Mouse (Mus musculus) megakaryocyte, adult 5-6 weeks (primary cell): Measurements from ENCODE around the gene Magel2. TPM values are rescaled to one million over a fixed set of nuclear protein-coding genes. Genes with fewer than 3 reads are reported as not detected.

ENCODE experiments used
- ATAC-seq: 2 replicates; pipeline ENCODE4 v1.8.0; 2016; ENCODE audit warnings: mild to moderate bottlenecking, inconsistent platforms; ENCODE audit not compliant: poor library complexity, severe bottlenecking
- total RNA-seq, 2 experiments: library from RNA; stranded (forward) in 1 of 2; stranded (reverse) in 1 of 2; fragments of 153-499, 151-499 nt in 1 of 2; fragments of 221-1000, 200-1000 nt in 1 of 2; gene quantifications; 2 replicates each; pipeline versions ENCODE4 v1.2.3 to v1.2.4; 2015 to 2017

Magel2 gene
- total RNA-seq, 2 experiments from 2014 or later = not detected

DNA sequence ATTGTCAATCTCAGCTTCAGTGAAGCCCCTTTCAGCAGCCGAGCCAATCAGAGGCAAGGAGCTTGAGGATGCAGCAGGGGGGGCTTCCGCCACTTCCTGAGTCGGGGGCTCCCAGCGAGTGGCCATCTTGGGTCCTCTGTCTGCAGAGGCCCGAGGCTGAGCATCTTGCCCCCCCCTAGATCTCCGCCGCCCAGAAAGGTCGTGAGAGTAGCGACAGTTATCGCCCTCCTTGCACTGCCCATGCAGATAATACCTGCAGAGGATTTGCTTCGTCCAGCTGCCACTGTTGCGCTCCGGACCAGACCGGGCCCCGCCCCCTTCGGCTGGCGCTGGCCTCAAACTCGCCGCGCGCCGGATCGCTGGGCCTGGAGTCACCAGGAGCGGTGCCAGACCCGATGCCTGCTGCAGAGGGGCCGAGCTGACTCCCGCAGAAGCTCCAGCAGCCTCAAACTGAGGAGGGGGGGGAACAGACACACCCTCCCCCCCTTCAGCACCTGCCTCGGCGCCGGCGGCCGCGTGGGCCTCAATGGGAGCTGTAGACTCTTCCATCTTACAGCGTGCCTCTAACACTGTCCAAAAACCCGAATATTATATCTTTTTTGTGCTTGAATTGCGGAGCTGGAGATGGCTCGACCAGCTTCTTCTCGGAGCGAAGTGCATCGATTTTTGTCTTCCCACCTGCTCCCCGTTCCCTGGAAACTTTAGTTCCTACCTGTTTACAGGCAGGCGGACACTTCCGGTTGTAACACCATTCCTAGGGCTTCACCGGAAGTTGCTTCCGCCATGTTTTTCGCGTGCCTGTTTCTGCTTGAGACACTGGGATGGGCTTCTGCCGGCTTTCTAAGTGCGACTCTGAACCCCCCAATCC is 42.9 kb downstream of the Magel2 start, which contains the start of gene Mkrn3:
Gene Mkrn3 (minus strand): TSS at position 647 of the 868 bp plus-strand sequence.
- ATAC-seq = peak; percentile 73

DNA sequence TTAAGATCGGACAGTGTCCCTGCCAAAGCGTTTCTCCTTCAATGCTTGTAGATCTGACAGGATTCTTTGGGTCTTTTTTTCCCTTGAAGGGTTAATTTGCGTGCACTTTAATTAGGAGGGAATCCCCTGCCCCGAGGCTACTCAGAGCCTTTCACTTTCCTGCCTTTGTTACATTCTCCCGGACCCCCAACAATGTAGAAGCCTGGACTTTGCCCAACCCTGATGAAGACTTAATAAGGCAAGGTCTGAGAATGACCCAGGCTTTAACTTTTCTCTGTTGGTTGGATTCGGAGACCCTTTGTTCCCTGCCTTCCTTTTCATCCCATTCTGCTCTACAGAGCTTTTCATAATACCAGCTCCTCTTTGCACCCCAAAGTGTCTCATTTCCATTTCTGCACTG is 43.8 kb downstream of the Magel2 start:
- ATAC-seq = no peak

DNA sequence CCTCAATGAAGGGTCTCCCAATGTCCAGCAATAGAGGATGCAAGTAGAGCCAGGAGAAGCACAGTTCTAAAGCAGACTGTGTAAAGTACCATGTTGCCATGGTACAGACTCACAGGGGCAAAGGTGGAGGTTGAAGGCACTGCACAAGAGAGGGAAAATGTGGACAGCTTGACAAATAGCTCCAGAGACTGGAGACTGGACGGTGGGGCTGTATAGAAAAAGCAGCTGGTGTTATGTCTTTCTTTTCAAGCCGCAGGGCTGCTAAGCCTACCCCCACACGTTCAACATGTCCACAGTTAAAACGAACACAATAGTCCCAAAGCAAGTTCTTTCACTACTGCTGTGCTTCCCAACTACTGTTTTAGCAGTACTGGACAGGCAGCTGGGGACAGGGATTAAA is 46.4 kb downstream of the Magel2 start:
- no peak for ATAC-seq

DNA sequence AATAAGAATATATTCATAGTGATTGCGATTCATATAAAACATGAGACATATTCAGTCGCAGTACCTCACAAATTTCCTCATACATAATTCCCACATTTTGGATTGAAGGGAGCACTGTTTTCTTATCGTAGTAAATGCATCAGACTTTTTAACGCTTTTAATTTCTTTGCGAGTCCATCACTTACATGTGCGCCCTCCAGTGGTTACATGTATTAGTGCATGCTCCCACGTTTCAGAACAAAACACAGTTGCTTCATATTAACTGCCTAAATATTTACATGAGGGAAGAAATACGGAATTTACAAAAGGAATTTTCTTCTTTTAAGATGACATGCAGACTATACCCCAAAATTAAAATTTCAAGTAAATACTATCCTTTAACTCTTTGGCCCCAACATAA is 51.5 kb downstream of the Magel2 start:
- no peak for ATAC-seq

Other genes starting within 250 kb of the Magel2 start
- not detected in 2 replicates for gene Ndn, start 30.4 kb upstream of the Magel2 start, total RNA-seq (2015)
- not detected in 2 replicates for gene Ndn, start 30.4 kb upstream of the Magel2 start, total RNA-seq (2017)
- gene Mkrn3, start 43.1 kb downstream of the Magel2 start, total RNA-seq (2015) = not detected in 2 replicates
- gene Mkrn3, start 43.1 kb downstream of the Magel2 start, total RNA-seq (2017) = not detected in 2 replicates
- gene Peg12, start 87.5 kb downstream of the Magel2 start, total RNA-seq (2015) = 0.11 and 0.22 TPM in 2 replicates
- gene Peg12, start 87.5 kb downstream of the Magel2 start, total RNA-seq (2017) = 0.59 and 0.61 TPM in 2 replicates